Mouse (Mus musculus) 3T3-L1 (cell line): ENCODE results near the gene Nxn.
A peak's percentile ranks its signal among the peaks of the same experiment; 100 is the strongest.

Source experiments
- DNase-seq: peaks from one replicate; pipeline ENCODE4 v3.0.0-alpha.2; 2015; ENCODE audit warnings: low read depth, low spot score

Nxn gene

DNA sequence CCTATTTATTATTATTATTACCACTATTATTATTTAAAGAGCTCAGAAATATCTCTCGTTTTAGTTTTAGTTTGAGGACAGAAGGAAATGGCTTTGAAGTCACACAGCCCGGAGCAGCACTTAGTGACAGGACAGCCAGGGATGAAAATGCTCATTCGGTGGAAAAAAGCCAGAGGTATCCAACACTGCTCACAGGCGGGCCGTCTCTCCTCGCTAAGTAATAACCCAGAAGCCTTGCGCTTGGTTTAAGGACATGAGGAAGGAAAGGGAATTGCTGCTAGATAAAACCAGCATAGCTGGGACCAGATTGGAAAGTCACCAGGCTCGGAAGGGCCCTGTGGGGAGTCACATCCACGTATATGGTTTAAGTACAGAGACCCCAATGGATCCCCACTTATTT, 35.3 kb downstream of the Nxn start:
- DNase-seq, result no peak

DNA sequence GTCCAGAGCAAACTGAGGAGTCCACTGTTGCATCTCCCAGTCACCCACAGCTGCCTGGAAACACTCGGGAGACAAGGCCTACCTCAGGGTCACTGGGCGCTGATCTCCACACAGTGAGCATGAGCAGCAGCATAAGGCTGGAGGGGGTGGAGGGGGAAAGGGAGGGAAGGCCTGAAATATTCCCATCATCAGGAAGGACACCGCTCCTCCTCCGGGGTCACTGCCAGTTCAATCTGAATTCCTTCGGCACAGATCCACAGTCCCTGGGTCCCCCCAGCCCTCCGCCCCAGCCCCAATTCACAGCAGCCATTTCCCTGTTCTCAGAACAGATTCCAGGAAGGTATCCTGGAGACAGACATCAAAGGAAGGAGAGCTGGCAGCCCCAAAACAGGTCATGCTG, 35.8 kb downstream of the Nxn start:
- DNase-seq, result no peak

DNA sequence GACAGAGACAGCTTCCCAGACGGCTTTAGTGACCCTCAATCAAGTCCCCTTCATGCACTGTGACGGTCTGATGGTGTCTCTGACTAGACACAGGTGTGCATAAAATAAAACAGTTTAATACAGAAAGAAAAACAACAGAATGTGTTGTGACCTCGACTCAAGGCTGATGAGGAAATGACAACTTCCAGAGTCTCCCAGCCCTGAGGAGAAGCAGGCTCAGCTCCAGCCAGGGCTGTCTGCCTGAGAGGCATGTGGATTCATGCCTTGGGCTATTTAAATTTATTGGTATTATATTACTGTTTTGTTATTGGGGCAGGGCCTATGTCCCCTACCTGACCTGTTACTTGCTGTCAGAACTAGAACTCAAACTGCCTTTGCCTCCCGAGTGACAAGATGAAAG, 37.5 kb downstream of the Nxn start:
- no peak for DNase-seq

DNA sequence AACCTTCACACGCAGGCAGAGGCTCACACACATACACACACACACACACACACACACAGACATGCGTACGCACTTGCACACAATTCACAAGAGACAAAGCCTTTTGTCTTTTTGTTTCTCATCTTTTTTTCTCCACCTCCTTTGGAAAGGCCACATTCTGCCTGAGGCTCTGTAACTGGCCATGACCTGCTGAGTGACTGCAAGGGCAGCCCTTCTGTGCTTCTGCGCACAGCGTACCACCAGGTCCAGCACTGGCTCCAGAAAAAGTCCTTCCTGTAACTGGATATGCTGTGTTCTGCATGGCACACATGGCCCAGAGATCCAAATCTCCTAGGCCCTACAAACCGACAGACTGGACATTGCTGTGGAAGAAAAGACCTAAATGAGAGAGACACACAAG, 38.7 kb downstream of the Nxn start:
- DNase-seq, result no peak

DNA sequence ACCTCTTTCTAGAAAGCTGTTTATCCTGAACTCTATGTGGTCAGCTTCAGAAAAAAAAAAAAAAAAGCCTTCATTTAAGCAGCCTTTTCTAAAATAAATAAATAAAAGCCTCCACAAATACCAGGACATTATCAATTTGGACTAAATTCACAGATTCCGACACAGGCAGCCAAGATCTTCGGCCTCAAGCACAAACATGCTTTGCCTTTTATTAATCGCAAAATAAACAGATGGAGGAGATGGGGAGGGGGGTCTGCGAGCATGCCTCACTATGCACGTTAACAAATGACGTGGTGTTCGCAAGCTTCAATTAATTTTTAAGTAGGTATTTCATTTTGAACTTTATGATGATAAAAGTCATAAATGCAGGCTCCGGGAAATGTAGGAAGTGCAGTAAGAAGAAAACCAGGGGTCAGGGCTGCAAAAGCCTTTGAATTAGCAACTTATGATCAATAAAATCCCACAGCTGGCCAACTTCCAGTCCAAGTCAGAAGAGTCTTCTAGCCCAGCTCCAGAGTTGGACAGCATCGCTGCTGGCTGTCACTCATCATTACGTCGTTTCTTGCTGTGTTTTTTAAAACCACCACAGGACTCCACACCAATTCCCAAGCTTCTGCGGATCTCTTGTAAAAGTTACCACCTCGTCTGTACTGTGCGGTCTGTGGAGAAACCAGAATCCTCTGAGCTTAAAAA, 40.2 kb downstream of the Nxn start:
- DNase-seq, result no peak

DNA sequence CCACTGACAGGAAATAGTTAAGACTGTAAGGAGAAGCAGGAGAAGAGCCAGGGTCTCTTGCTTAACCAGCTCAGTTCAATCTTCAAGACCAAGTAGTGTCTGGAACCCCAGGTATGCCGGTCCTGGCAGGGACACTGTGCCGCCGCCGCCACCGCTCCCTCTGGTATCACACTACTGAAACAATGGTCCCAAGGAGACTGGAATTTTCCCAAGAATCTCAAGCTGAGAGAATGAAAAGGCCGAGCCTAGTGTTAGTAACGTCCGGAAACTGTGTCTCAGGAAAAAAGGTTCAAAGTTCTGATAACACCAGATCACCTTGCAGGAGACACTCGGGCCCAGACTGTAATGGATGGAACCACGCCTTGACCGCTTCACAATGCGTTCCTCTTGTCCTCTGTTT, 41.5 kb downstream of the Nxn start:
- DNase-seq, result no peak

DNA sequence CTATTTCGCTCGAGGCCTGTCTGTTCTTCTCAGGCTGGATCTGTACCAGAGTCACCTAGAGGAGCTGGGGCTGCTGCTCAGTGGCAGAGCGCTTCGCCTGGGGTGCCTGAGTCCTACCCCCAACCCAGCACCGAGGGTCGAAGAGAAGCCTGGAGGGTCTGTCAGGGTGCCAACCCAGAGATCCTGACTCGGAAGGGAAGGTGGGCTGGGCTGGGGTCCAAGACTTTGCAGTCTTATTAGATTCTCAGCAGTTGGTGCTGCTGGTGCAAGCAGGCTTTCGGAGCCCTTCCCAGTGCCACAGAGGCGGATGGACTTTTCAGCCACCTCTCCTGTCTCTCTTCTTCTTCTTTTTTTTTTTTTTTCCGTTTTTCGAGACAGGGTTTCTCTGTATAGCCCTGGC, 42.8 kb downstream of the Nxn start:
- no peak for DNase-seq

DNA sequence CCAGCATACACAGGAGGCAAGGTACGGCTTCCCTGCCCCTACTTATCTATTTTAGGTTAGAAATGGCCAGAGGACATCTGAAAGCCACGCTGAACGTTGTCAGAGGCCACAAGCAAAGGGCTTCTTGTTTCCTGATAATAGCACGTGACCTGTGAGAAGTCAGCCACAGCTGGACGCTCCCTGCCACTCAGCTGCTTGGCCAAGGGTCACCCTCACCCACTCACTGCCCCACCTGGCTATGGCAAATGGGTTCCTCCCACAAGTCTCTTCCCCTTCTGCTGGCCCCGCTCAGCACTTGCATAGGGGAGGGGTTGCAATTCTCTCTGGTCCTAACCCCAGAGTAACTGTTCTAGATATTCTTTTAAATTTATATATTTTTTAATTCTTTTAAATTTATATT, 43.5 kb downstream of the Nxn start:
- DNase-seq, result no peak

DNA sequence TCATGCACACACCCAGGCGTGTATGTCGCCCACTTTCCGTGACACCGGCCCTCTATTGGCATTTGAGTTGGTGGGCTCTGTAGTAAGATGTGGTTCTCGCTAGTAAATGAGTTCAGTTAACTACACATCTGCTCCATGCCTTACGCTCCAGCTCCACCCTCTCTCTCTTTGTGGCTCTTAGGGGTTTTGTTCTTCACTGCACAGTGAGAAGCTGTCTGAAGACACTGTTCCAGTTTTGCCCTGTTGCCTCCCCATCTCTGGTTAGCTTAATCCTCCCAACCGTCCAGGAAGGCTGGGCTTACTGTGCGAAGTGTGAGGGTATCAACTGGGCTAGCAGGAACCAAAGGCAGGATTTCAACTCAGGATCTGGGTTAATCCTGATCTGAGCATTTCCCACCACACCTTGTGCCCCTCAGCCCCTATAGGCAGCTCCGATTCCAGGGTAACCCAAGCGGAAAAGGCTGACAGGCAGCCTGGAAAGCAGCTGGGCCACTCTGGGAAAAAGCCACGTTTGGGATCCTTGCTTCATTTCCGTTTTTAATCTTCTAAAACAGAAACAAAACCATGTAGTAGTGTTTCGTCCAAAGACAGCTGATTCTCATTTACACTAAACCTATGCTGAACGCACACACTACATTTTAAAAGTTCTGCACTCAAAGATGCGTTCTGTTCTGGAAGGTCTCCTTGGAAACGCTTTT, 45.9 kb downstream of the Nxn start:
- no peak for DNase-seq

DNA sequence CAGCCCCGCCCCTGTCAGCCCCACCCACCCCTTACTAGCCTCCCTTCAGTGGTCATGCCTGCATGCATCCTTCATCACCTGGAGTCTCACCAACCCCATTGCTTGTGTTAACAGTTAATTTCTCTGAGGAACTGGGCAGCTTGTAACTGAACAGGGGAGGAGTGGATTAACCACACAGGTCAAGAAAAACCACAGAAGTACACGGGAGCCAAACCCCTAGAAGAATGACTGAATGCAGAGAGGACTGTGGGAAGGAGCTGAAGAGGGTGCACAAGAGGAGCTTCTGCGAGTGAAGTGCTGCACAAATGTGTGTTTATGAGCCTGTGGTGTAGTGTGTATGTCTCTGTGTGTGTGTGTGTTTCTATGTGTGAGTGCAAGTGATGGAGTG, 47.3 kb downstream of the Nxn start:
- peak; percentile 80 for DNase-seq

DNA sequence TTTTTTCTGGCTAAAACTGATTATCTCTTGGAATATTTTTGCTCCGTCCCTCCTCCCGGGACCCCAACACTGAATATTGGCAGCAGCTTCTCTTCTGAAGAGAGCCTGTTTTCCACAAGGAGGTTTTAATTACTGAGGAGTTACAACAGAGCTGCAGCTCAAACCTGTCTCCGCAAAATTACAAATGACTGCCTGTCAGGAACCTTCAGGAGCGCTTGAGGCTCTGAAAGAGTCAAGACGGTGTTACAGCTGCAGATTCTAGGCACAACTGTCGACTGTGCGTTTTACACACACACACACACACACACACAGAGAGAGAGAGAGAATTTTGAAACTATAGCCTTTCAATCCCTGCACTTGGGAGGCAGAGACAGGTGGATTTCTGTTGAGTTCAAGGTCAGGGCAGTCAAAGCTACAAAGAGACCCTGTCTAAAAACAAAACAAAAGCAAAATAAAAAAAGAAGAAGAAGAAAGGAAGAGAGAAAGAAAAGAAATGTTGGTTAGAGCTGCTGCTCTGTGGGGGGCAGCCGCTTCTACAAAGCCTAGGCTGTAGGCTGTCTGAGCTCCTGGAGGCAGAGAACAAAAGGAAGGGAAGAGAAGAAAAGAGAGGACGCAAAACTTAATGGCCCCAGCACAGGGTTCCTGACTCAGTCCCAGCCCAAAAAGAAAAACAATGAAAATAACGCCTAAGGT, 47.9 kb downstream of the Nxn start:
- DNase-seq, result no peak

DNA sequence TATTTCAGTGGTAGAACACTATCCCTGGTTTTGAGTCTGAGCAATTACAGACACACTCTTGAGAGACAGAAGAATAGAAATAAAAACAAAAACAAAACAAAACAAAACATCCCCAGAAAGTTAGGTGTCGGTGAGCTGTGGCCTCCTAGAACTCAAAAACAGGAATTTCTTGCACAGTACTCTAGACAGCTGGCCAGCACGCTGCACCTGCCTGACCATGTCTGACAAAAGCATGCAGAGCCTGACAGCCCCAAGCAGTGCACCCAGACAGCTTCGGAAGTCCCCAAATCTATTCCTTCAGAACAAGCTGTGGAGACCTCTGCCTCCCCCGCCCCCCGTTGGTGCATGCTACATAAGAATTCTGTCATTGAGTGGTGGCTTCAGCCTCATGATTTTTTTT, 49.1 kb downstream of the Nxn start:
- no peak for DNase-seq

DNA sequence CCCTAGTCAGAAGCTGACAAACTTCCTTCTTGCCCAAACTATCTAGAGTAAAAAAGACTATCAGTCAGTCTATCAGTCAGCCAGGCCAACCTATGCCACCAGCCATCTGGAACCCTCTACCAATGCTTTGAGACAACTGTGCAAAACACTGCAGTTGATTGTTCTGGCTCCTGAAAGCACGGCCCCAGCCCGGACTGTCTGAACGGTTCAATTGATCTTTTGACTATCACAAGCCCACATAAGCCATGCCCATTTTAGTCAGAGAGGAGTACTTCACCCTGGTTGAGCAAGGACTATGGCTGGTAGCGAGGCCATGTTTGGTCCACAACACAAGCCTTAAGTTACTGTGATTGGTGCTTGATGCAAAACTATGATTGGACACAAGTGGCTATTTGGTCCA, 51.4 kb downstream of the Nxn start:
- no peak for DNase-seq

DNA sequence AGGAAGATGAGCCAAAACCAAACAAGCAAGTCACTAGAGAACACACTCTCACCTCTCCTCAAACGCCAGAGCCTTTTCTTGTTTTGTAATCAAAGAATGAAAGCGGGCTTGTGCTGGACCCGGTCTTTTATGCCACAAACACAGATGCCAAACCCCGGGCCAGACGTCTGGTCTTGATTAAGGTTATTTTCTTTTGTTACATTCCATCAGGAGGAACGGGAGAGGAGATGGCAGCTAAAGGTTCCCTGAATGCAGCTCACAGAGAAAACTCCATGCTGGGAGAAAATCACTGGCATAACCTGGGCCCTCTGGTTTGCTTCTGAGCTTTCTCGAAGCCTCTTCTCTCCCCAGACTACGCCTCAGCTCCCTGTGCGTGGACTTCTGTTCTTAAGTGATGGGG, 55.9 kb downstream of the Nxn start:
- peak; percentile 71 for DNase-seq

DNA sequence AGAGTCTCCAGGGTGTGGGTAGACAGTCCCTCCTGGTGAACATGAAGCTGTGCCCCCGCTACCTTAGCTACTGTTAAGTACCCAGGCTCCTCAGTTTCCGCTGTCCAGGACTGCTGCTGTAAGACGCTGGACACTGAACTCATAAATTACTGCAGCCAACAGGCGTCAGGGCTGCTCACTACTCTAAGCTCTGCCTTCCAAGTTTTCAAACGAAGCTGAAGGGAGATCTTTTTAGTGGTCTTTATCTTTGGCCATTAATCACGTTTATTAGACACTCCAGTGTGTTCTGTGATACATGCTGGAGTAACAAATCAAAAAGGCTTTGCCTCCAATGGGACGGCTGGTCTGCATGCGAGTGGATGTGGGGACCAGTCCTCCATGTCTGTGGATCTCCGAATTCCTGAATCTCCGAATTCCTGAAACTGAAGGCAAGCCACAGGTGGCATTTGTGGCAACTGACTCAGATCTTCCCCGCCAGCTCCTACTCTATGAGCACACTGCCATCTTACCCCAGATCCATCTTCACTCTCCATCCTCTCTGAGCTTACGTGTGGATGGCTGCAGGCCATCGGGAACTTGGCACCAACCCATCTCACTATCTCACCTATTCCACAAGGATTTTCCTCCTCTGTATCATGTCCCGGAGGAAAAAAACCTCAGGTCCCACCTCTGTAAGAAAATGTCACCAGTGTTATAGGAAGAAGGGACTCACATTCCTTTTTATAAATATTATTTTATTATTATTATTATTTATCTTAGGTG, 56.9 kb downstream of the Nxn start:
- no peak for DNase-seq

DNA sequence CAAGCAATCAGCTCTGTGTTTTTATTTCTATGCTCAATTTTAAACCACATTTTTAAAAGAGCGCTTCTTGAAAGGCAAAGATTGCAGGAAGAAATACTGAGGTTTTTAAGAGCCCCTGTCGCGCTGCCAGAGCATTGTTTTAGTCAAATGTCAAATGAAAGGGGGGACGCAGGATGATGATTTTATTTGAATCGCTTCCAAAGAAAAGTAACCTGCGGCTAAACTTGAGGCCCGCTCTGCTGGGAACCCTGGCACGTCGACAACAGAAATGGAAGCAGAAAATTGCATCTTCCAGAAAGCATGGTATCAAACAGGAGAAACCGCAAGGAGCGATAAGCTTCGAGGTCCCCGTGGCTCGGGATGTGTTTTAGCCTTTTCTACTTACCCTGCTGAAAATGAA, 57.8 kb downstream of the Nxn start:
- no peak for DNase-seq

DNA sequence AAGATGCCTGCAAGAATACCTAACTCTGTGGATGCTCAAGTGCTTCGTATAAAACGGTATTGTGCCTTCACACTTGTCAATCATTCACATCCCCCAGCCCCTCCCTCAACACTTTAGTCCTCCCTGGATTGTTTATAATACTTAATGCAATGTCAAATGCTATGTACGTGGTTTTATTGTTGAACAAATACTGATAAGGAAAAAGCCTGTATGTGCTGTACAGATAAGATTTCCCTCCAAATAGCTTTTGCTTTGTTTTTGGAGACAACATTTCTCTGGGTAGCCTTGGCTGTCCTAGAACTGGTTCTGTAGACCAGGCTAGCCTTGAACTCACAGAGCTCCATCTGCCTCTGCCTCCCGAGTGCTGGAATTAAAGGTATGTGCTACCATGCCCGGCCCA, 59.1 kb downstream of the Nxn start:
- no peak for DNase-seq

DNA sequence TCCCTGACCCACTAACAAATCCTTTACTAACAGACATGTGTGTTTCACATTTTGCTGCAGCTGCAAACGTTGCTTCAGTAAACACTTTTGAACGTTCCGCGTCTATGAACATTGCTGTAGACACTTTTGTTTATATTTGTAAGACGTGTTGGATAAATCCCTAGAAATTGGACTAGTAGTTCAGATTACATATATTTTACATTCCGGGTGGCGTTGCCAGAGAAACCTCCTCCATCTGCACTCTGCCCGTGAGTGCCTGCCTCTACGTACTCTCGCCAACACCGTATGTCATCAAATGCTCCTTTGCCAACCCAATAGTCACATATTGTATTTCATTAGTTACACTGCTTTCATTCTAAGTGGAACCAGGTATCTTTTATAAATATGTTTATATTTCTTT, 59.8 kb downstream of the Nxn start:
- DNase-seq, result no peak

DNA sequence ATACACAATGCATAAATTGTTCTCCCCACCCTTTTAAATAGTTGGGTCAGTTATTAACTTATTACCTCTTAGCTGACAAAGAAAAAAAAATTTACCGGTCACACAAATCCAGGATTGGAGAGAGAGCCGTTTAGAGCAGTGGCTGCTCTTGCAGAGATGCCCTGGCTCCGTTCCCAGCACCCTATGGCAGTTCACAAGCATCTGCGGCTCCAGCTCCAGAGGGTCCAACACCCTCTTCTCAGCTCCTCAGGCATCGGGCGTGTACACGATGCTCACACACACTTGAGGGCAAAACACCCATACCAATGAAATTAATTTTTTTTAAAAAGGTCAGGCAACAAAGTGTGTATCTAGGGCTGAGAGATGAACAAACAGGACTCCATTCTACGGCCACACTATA, 60.3 kb downstream of the Nxn start:
- DNase-seq, result no peak

DNA sequence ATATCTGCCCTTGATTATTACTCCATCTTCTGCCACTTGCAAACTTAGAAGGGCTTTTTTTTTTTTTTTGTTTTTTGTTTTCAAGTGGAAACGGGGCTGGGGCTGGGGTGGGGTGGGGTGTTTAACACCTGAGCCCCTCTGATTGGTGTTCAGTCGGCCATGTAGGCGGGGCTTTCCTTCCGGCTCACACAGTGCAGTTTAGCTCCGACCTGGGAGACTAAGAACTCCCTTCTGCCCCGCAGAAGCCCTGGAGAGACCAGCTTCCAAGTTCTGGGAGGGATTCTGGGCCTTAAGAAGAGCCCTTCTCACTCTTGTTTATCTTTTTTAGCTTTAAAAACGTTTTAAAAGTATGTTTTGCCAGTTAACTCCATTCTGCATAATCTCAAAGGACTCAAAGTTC, 61.2 kb downstream of the Nxn start:
- no peak for DNase-seq

DNA sequence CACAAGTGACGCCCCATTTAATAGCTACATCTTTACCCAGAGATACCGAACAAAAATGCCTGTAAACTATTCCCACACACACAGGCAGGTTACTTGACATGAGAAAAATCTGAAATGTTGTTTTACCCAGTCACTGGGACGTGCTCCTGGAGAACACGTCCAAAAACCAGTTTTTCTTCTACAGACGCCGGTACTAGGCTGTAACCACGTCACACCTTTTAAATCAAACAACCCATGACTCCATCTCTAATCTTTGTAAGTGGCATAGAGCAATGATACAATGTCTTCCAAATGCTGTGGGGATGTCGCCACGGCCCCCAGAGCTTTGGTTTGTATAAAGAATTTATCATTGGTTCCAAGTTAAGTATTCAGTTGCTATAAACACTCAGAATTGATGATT, 61.7 kb downstream of the Nxn start:
- no peak for DNase-seq

DNA sequence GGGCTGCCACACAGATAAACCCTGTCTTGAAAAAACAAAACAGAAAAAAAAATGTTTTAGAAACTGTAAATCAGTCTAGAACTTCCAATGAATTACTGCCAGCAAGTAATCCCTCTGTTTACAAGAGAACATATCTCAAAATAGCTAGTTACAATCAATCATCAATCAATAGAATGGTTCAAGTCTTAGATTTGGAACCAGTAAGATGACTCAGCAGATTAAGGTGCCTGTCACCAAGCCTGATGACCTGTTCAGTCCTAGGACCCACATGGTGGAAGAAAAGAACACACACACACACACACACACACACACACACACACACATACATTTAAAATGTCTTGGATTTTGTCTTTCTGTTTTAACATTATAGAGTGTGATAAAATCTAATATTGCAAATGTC, 62.7 kb downstream of the Nxn start:
- no peak for DNase-seq
